Mouse (Mus musculus) CH12.LX (cell line): ENCODE results near the gene Dcaf4. TPM values are rescaled to one million over a fixed set of nuclear protein-coding genes. Genes with fewer than 3 reads are reported as not detected.

ENCODE experiments used
- DNase-seq: peaks from one replicate; pipeline ENCODE4 v3.0.0-alpha.2; 2013; ENCODE audit errors: extremely low read depth
- H3K27ac ChIP-seq: 2 replicates; pipeline ENCODE4 v1.5.1; 2012; ENCODE audit warnings: low read depth, mild to moderate bottlenecking, control low read depth, moderate library complexity; ENCODE audit not compliant: insufficient read depth
- H3K27me3 ChIP-seq: replicated peaks from 2 replicates; pipeline ENCODE3; 2012; ENCODE audit warnings: inconsistent platforms
- H3K36me3 ChIP-seq, 2 experiments: replicated peaks in 1 of 2; 2 replicates each; pipeline versions ENCODE3 to v1.6.1; 2012; ENCODE audit warnings: inconsistent platforms in 1 of 2, low read length in 1 of 2, mild to moderate bottlenecking in 1 of 2, mixed read lengths in 1 of 2, moderate library complexity in 1 of 2; ENCODE audit not compliant: control insufficient read depth in 1 of 2, insufficient read depth in 1 of 2
- H3K4me1 ChIP-seq, 2 experiments: 2 replicates each; pipeline ENCODE4 v1.6.1; 2012; ENCODE audit warnings: inconsistent platforms in 1 of 2, moderate library complexity in 1 of 2; ENCODE audit not compliant: insufficient read depth in 2 of 2, control insufficient read depth in 1 of 2
- H3K4me2 ChIP-seq: 2 replicates; pipeline ENCODE4 v1.6.1; 2012; ENCODE audit warnings: low read depth, mild to moderate bottlenecking, control low read depth; ENCODE audit not compliant: poor library complexity, insufficient read depth, severe bottlenecking
- H3K4me3 ChIP-seq, 3 experiments: fragments of 150-350 bp in 1 of 3; sonication (generic) in 1 of 3; replicated peaks in 1 of 3; 2 replicates each; pipeline versions ENCODE3 to v1.5.1; 2011 to 2012; ENCODE audit warnings: low read depth in 2 of 3, low read length in 2 of 3, mild to moderate bottlenecking in 2 of 3, moderate library complexity in 2 of 3, control low read depth in 1 of 3, improper control_type of control experiment in 1 of 3, inconsistent platforms in 1 of 3, mixed read lengths in 1 of 3; ENCODE audit not compliant: poor library complexity in 1 of 3
- H3K79me2 ChIP-seq: replicated peaks from 2 replicates; pipeline ENCODE4 v1.6.1; 2012; ENCODE audit warnings: mild to moderate bottlenecking, moderate library complexity; ENCODE audit not compliant: control insufficient read depth, poor library complexity, insufficient read depth, severe bottlenecking; ENCODE audit errors: extremely low read depth
- H3K9ac ChIP-seq: 2 replicates; pipeline ENCODE4 v1.6.1; 2012; ENCODE audit warnings: low read depth, mild to moderate bottlenecking, control low read depth, moderate library complexity; ENCODE audit not compliant: insufficient read depth
- H3K9me3 ChIP-seq: replicated peaks from 2 replicates; pipeline ENCODE3; 2012; ENCODE audit warnings: low read length, inconsistent platforms, mixed read lengths
- BHLHE40 ChIP-seq: IDR thresholded peaks from 2 replicates; pipeline ENCODE4 v1.6.1; 2011; ENCODE audit warnings: mild to moderate bottlenecking, low read depth, low read length, improper control_type of control experiment
- CTCF ChIP-seq, 2 experiments: IDR thresholded peaks in 1 of 2; conservative IDR thresholded peaks in 1 of 2; 2 replicates each; pipeline ENCODE4 v1.5.1; 2011 to 2012; ENCODE audit warnings: low read depth in 2 of 2, low read length in 2 of 2, improper control_type of control experiment in 1 of 2, inconsistent platforms in 1 of 2, mild to moderate bottlenecking in 1 of 2, moderate library complexity in 1 of 2
- E2F4 ChIP-seq: IDR thresholded peaks from 2 replicates; pipeline ENCODE4 v1.6.1; 2011; ENCODE audit warnings: low read depth, low read length, improper control_type of control experiment; ENCODE audit not compliant: insufficient replicate concordance
- ELF1 ChIP-seq: IDR thresholded peaks from 2 replicates; pipeline ENCODE4 v1.6.1; 2014; ENCODE audit warnings: low read depth, mild to moderate bottlenecking, inconsistent platforms, low read length, improper control_type of control experiment
- HCFC1 ChIP-seq: IDR thresholded peaks from 2 replicates; pipeline ENCODE4 v1.6.1; 2012; ENCODE audit warnings: low read depth, mild to moderate bottlenecking, inconsistent platforms, low read length, improper control_type of control experiment
- IRF4 ChIP-seq: IDR thresholded peaks from 2 replicates; pipeline ENCODE4 v1.6.1; 2014; ENCODE audit warnings: low read depth, mild to moderate bottlenecking, inconsistent platforms, low read length, improper control_type of control experiment
- NELFE ChIP-seq: IDR thresholded peaks from 2 replicates; pipeline ENCODE4 v1.6.1; 2011; ENCODE audit warnings: low read depth, low read length, improper control_type of control experiment
- NRF1 ChIP-seq: IDR thresholded peaks from 2 replicates; pipeline ENCODE4 v1.6.1; 2014; ENCODE audit warnings: low read depth, mild to moderate bottlenecking, inconsistent platforms, low read length, improper control_type of control experiment, moderate library complexity
- RCOR1 ChIP-seq: conservative IDR thresholded peaks from 2 replicates; pipeline ENCODE4 v1.6.1; 2012; ENCODE audit warnings: low read depth, mild to moderate bottlenecking, inconsistent platforms, low read length, improper control_type of control experiment
- SIN3A ChIP-seq: IDR thresholded peaks from 2 replicates; pipeline ENCODE4 v1.6.1; 2012; ENCODE audit warnings: low read length, improper control_type of control experiment, inconsistent platforms
- SMC3 ChIP-seq: IDR thresholded peaks from 2 replicates; pipeline ENCODE4 v1.6.1; 2011; ENCODE audit warnings: low read depth, low read length, improper control_type of control experiment
- ZC3H11A ChIP-seq: IDR thresholded peaks from 2 replicates; pipeline ENCODE4 v1.6.1; 2012; ENCODE audit warnings: low read depth, mild to moderate bottlenecking, inconsistent platforms, low read length, improper control_type of control experiment
- dilution Hi-C: fragments of 300-500 bp; cut with MboI; formaldehyde crosslinking; loops from 2 replicates; pipeline ENCODE4 v1.14.3; 2020; ENCODE audit warnings: low sequenced_read_pairs; ENCODE audit not compliant: extremely low pct_unique_long_range_greater_than_20kb, extremely low pct_ligation_motif_present
- in situ Hi-C: fragments of 300-500 bp; cut with MboI; formaldehyde crosslinking; loops from 3 replicates; pipeline ENCODE4 v1.14.3; 2019; ENCODE audit warnings: low sequenced_read_pairs, low pct_ligation_motif_present, low pct_unique_long_range_greater_than_20kb, mixed read lengths
- polyA plus RNA-seq: library from polyadenylated mRNA; unstranded; fragments of >175 nt; gene quantifications from 2 replicates; pipeline ENCODE4 v1.2.1, GENCODE M21; 2012; ENCODE audit warnings: low read depth; ENCODE audit not compliant: insufficient read length
- total RNA-seq, 2 experiments: library from RNA; depleted of rRNA; stranded (reverse); fragments of 300-350 nt in 1 of 2; fragments of >200 nt in 1 of 2; gene quantifications; 2 replicates each; pipeline ENCODE4 v1.2.3; 2012 to 2014

The Dcaf4 gene
- total and polyA plus RNA-seq, 3 experiments = 17.3 to 23.6 (median 22.0) TPM

DNA sequence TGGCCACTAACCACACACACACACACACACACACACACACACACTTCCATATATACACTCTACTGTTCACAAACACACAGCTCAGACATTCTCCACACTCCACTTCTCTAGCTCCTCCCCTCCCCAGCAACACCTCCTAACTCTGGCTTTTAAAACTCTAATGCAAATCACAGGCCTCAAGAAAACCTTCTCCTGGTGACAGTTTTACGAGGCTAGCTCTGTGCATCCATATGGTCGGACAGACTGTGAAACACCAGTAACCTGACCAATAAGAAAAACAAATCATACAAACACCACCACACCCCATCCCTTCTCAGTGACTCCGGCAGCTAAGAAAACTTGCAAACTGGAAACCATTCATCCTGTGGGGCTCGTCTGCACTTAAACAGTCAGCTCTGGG is 38.8 kb upstream of the Dcaf4 start:
- Histone ChIP-seq H3K4me2 (no peak overlapping the region), H3K27ac (no peak overlapping the region), H3K79me2 (no peaks in the 10 kb centered on the region), H3K4me3 (no peak overlapping the region), H3K27me3 (peaks cover 9% of the 10 kb centered on the region), H3K9me3 (no peaks in the 10 kb centered on the region), H3K4me1 (peaks cover 2 to 7% of the 10 kb centered on the region in 2 experiments; a peak in 2 of 4 replicates), H3K9ac (no peak overlapping the region), H3K36me3 (no peaks in the 10 kb centered on the region)
- in situ Hi-C loops = no loop called here
- DNase-seq = no peak
- TF ChIP-seq RCOR1 (no peak), E2F4 (no peak), IRF4 (no peak), ZC3H11A (no peak), SIN3A (no peak), BHLHE40 (no peak), CTCF (conservative IDR thresholded peaks at IDR 0.05 in 1 of 2, IDR thresholded peaks at IDR 0.05 in 1 of 2; ENCODE audit: low read depth in 2 of 2, low read length in 2 of 2) (no peak)
- dilution Hi-C loops = no loop called here

DNA sequence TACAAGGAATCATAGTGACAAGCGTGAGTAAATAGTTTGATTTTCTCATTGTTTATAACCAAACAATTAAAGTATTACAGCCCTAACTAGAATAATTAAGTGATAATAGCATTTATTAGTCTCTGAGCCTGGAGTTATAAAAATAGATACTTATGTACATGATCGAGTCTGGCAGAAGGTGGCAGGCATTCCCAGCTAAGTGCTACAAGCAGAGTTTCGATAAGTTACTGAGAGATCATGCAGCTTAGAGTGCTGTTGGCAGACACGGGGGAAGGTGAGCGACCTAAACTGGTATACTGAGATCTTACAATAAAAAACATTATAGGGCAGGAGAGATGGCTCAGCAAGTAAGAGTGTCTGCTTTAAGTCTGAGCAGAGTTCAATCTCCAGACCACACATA is 36.6 kb upstream of the Dcaf4 start:
- no peaks in the 10 kb centered on the region for H3K79me2 ChIP-seq
- H3K36me3 ChIP-seq = no peaks in the 10 kb centered on the region
- no peak overlapping the region for H3K27ac ChIP-seq
- peaks cover 14% of the 10 kb centered on the region for H3K27me3 ChIP-seq
- H3K9ac ChIP-seq = no peak overlapping the region
- TF ChIP-seq NRF1 (no peak), CTCF (conservative IDR thresholded peaks at IDR 0.05 in 1 of 2, IDR thresholded peaks at IDR 0.05 in 1 of 2; ENCODE audit: low read depth in 2 of 2, low read length in 2 of 2) (no peak), ELF1 (no peak), NELFE (no peak), HCFC1 (no peak)
- H3K4me1 ChIP-seq = peaks cover 2 to 14% of the 10 kb centered on the region in 2 experiments; a peak in 2 of 4 replicates
- DNase-seq = no peak
- in situ Hi-C loops = no loop called here
- dilution Hi-C loops = no loop called here
- no peak overlapping the region for H3K4me2 ChIP-seq
- no peaks in the 10 kb centered on the region for H3K9me3 ChIP-seq
- H3K4me3 ChIP-seq = no peak overlapping the region

DNA sequence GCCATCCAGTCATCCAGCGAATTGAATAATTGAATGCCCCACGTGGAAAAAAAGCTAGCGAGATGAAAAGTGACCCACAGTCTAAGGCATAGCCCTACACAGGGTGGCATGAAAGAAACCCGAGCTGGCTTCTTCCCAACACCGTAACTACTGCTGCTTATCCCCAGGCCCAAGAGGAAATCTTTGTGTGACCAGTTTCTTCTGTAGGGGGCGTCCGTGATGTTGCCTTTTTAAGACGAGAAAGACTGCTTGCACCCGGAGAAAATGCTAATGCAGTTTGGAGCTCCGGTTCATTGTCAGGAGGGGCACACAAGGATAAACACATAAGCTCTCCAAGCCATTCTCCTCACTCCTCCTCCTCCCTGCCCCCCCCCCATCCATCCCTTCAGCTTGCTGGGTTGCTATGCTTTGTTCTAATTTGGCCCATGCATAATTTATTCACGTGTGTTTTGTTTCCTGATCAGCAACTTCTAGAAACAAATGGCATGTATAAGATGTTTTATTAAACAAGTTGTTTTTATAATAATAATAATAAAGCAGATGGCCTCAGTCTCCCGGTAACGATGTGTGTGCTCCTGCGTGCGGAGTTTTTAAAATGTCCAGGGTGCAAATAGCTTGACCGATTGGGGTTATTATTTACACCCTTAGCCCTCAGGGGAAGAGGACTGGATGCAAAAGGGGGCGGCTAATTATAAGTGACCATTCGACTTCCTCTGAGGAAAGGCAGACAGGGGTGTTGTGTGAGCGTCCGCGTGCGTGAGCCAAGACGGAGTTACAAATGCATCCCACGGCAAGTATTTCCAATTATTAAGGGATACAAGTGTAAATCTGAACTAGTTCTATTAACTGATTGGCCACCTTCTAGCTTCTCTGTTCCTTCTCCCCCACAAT is 35.2 kb upstream of the Dcaf4 start:
- Histone ChIP-seq H3K4me3 (no peak overlapping the region), H3K4me1 (peaks cover 2 to 18% of the 10 kb centered on the region in 2 experiments; a peak in 2 of 4 replicates), H3K27me3 (peaks cover 19% of the 10 kb centered on the region)
- dilution Hi-C loops = no loop called here
- TF ChIP-seq CTCF (conservative IDR thresholded peaks at IDR 0.05 in 1 of 2, IDR thresholded peaks at IDR 0.05 in 1 of 2; ENCODE audit: low read depth in 2 of 2, low read length in 2 of 2) (peak in 1 of 2 experiments; percentile 19; a peak in 1 of 4 replicates), ELF1 (no peak), SMC3 (no peak), ZC3H11A (no peak)
- TF ChIP-seq, all 38 proteins: peak for 1
- in situ Hi-C loops = no loop called here
- Histone ChIP-seq H3K9me3 (no peaks in the 10 kb centered on the region), H3K36me3 (no peaks in the 10 kb centered on the region), H3K27ac (no peak overlapping the region), H3K4me2 (no peak overlapping the region), H3K79me2 (no peaks in the 10 kb centered on the region), H3K9ac (no peak overlapping the region)
- DNase-seq = no peak
